Comparison of ENCODE assay signal across 9 mouse cellular contexts in the genomic region with DNA sequence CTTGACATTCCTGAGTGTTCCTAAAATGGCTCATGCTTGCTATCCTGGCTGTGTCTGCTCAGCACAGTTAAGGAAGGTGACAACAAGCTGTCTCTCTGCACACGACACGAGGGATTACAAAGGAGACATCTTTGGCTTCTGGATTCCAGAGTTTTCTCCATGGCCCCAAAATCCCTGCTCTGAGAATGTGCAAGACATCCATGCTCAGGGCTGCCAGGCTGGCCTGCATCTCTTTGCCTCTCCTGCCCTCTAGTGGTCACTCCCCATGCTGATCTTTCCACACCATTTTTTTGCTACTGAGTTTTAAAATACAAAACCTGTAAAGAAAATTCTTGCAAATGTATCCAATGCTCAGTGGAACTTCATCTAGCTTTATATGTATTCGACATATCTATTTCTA. TPM values are rescaled to one million over a fixed set of nuclear protein-coding genes. Genes with fewer than 3 reads are reported as not detected.
DNase-seq lines count a peak whose midpoint lies in the region; ATAC-seq and TF ChIP-seq lines count a peak whose summit lies in the region.
"Had no signal": no experiment of that assay in that cellular context is flagged by ENCODE, and none has a peak within 500 bp of the region (broad histone marks: within the 10 kb centered on the region; RNA-seq: fewer than 3 reads in every experiment).

No protein-coding gene starts in this region.

- WGBS in kidney, postnatal 0 days = 5% methylated on average over 3 of the region's 3 CpGs
- WGBS in liver, embryonic 13.5 days (ENCODE audit: insufficient replicate concordance) = 6% methylated on average over 3 of the region's 3 CpGs

- no peaks in the 10 kb centered on the region for H3K9me3 ChIP-seq in kidney, postnatal 0 days (replicated peaks; ENCODE audit: low read length)
- no peaks in the 10 kb centered on the region for H3K9me3 ChIP-seq in liver, embryonic 13.5 days (replicated peaks)
- H3K9me3 ChIP-seq: embryonic facial prominence, embryonic 13.5 days had no signal

- peaks cover 2% of the 10 kb centered on the region; the same call in 1 of the 2 replicates for H3K4me1 ChIP-seq in cortical plate, adult 2 months (ENCODE audit: control insufficient read depth, insufficient read depth, low read length)
- H3K4me1 ChIP-seq in kidney, postnatal 0 days (replicated peaks; ENCODE audit: insufficient read depth, low read length) = peaks cover 5% of the 10 kb centered on the region; the same call in 1 of the 2 replicates
- H3K4me1 ChIP-seq in liver, embryonic 13.5 days (replicated peaks) = peaks cover 6% of the 10 kb centered on the region; the same call in 1 of the 2 replicates

- no peaks in the 10 kb centered on the region for H3K36me3 ChIP-seq in kidney, postnatal 0 days (ENCODE audit: insufficient read depth, low read length)
- H3K36me3 ChIP-seq in liver, embryonic 13.5 days = no peaks in the 10 kb centered on the region
- H3K36me3 ChIP-seq: embryonic facial prominence, embryonic 13.5 days had no signal

- H3K9ac ChIP-seq in kidney, postnatal 0 days (ENCODE audit: low read depth, low read length) = no peak overlapping the region
- H3K9ac ChIP-seq in liver, embryonic 13.5 days = no peak overlapping the region
- H3K9ac ChIP-seq: embryonic facial prominence, embryonic 13.5 days had no signal

- TF ChIP-seq POLR2A in cortical plate, adult 2 months (IDR thresholded peaks at IDR 0.05; ENCODE audit: extremely low read depth, insufficient read depth, low read length) = no peak

- no peak overlapping the region for H3K4me2 ChIP-seq in kidney, postnatal 0 days (ENCODE audit: low read length)
- H3K4me2 ChIP-seq in liver, embryonic 13.5 days = no peak overlapping the region
- H3K4me2 ChIP-seq: embryonic facial prominence, embryonic 13.5 days had no signal

- H3K27ac ChIP-seq in cortical plate, adult 2 months (ENCODE audit: insufficient read depth, low read length) = no peak overlapping the region
- no peak overlapping the region for H3K27ac ChIP-seq in kidney, postnatal 0 days
- H3K27ac ChIP-seq in liver, embryonic 13.5 days = no peak overlapping the region
- H3K27ac ChIP-seq: embryonic facial prominence, embryonic 13.5 days had no signal

- H3K27me3 ChIP-seq in kidney, postnatal 0 days (ENCODE audit: insufficient read depth, low read length) = no peaks in the 10 kb centered on the region
- H3K27me3 ChIP-seq in liver, embryonic 13.5 days = no peaks in the 10 kb centered on the region
- H3K27me3 ChIP-seq: embryonic facial prominence, embryonic 13.5 days had no signal

- no peak overlapping the region for H3K4me3 ChIP-seq in cortical plate, adult 2 months (ENCODE audit: insufficient read depth, low read length)
- no peak overlapping the region for H3K4me3 ChIP-seq in kidney, postnatal 0 days (replicated peaks; ENCODE audit: low read depth, low read length)
- no peak overlapping the region for H3K4me3 ChIP-seq in liver, embryonic 13.5 days (replicated peaks)
- H3K4me3 ChIP-seq: embryonic facial prominence, embryonic 13.5 days had no signal

- intact Hi-C loops in gastrocnemius, postnatal 36 days (cut with DNase I) = loop anchor here (5.0 kb wide), 2 partner anchors 791 to 941 kb away; no protein-coding TSS in a partner anchor

- DNase-seq in 3T3-L1 (ENCODE audit: low read depth, low spot score) (peak; percentile 91), adipocyte (ENCODE audit: low spot score) (peak; percentile 87)
- DNase-seq in gastrocnemius, postnatal 36 days = peak; percentile 51 to 71
- DNase-seq in kidney, postnatal 0 days (ENCODE audit: low spot score) = peak; percentile 89
- DNase-seq in liver, embryonic 13.5 days = peak; percentile 5
- DNase-seq in thymus, adult 18-20 months = peak; percentile 16 to 35

- ATAC-seq in kidney, postnatal 0 days (replicated peaks; ENCODE audit: low FRiP score, low read depth) = peak; percentile 31; the same call in 1 of the 2 replicates
- ATAC-seq in liver, embryonic 13.5 days (ENCODE audit: low read depth) = no peak
- ATAC-seq in neutrophil, adult 5-6 weeks (ENCODE audit: extremely low read depth, insufficient number of reproducible peaks, low FRiP score, poor library complexity, severe bottlenecking) = peak; percentile 55

- peak; percentile 97 for TF ChIP-seq CTCF in cortical plate, adult 2 months (IDR thresholded peaks at IDR 0.05; ENCODE audit: extremely low read depth, insufficient read depth, low read length)
- peak; percentile 92 for TF ChIP-seq CTCF in kidney, postnatal 0 days (IDR thresholded peaks at IDR 0.05; ENCODE audit: low read depth)

RNA-seq across cellular contexts. Expression of gene Gm19935, which starts 23.5 kb away (rescaled TPM):
- 2.3 and 4.1 TPM in 2 replicates for polyA plus RNA-seq in cortical plate, adult 2 months (2012; rRNA removed)
- total RNA-seq in gastrocnemius, postnatal 36 days (2021) = not detected
- 0.12 TPM in 1 of 2 replicates, not detected in the other for polyA plus RNA-seq in kidney, postnatal 0 days (2015; fragmentation: Nextera tagmentation; extraction: Ambion mirVana)
- polyA plus RNA-seq in liver, embryonic 13.5 days (2015; fragmentation: Nextera tagmentation; extraction: Ambion mirVana) = not detected in 2 replicates
- not detected in 2 replicates for total RNA-seq in neutrophil, adult 5-6 weeks (2017)
- polyA plus RNA-seq: embryonic facial prominence, embryonic 13.5 days had no signal

RNA-seq across cellular contexts. Expression of gene Chd9, which starts 34.4 kb away (rescaled TPM):
- polyA plus RNA-seq in cortical plate, adult 2 months (2012; rRNA removed) = 291 and 305 TPM in 2 replicates
- 10 to 100 TPM; 47.5 to 68.0 TPM for total RNA-seq in gastrocnemius, postnatal 36 days (2021)
- polyA plus RNA-seq in kidney, postnatal 0 days (2015; fragmentation: Nextera tagmentation; extraction: Ambion mirVana) = 116 and 117 TPM in 2 replicates
- polyA plus RNA-seq in liver, embryonic 13.5 days (2015; fragmentation: Nextera tagmentation; extraction: Ambion mirVana) = 10.8 and 11.9 TPM in 2 replicates
- 84.1 and 90.1 TPM in 2 replicates for total RNA-seq in neutrophil, adult 5-6 weeks (2017)

Comparison
In these comparisons a context has a peak if more than half of its experiments do, and no peak if none do; other contexts are left out.
1. DNase-seq: peak in every context shown above with its lines; median percentile 91 in 3T3-L1; 89 in kidney, postnatal 0 days; 87 in adipocyte; 61 in gastrocnemius, postnatal 36 days; 26 in thymus, adult 18-20 months; 5 in liver, embryonic 13.5 days.